Mouse (Mus musculus) left cerebral cortex, adult 8-10 months (tissue): ENCODE measurements at regions not wholly inside any gene's neighbourhood (a gene's known extent, or its start where the extent isn't known, plus 50 kb on each side); places are given as distances from the start of the nearest gene placed in this dataset.
A peak's percentile ranks its signal among the peaks of the same experiment; 100 is the strongest.

Source experiments
- DNase-seq, 2 experiments: peaks; one replicate each; pipeline ENCODE4 v3.0.0; 2022; ENCODE audit warnings: low spot score in 2 of 2

DNA sequence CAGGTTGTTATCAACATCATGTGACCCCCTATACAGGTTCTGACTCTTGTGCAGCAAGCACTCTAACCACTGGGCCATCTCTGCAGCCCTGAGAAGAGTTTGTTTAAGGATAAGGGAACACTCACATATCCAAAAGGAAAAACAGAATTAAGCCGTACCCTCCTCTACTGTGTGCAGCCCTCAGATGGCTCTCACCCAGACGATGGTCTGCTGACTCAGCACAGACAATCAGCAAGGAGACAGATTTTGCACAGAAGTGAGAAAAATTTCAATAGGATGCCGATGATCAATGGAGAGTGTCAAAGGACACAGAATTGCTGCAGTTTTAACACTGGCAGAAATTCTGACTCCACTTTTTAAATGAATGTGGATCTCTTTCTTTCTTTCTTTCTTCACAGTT is 159.4 kb upstream of the Auts2 start:
- no peak for DNase-seq

DNA sequence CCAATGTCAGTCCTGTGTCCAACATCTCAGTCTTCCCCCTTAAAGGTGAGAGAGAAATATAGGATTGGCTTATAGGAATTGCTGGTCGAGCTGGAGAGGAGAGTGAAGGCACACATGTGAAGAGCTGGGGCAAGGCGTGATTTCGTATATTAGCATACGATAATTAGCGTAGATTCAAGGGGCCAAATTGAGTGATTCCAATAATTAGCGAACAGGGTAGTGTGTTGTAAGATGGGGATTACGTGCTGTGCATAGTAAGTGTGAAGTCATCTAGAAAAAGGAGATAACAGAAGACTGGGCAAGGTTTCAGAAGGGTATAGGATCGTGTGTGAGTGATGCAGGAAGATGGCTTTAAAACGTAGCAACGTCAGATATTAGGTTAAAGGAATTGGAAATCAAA is 147.6 kb upstream of the Auts2 start:
- DNase-seq, result no peak

DNA sequence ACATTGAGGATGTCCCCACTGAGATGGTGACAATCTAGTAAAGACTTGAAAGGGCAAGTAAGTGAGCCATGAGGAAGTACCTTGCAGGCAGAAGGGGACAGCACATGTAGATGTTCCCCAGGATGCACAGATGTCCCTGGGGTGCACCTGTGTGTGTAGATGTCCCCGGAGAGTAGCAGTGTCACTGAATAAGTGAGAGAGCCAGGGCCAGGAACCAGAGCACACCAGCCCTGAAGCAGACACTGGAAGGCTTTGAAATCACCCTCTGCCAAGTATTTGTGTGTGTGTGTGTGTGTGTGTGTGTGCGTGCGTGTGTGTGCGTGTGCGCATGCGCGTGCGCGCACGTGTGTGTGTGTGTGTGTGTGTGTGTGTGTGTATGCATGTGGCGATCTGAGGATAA is 132.1 kb upstream of the Auts2 start:
- no peak for DNase-seq

DNA sequence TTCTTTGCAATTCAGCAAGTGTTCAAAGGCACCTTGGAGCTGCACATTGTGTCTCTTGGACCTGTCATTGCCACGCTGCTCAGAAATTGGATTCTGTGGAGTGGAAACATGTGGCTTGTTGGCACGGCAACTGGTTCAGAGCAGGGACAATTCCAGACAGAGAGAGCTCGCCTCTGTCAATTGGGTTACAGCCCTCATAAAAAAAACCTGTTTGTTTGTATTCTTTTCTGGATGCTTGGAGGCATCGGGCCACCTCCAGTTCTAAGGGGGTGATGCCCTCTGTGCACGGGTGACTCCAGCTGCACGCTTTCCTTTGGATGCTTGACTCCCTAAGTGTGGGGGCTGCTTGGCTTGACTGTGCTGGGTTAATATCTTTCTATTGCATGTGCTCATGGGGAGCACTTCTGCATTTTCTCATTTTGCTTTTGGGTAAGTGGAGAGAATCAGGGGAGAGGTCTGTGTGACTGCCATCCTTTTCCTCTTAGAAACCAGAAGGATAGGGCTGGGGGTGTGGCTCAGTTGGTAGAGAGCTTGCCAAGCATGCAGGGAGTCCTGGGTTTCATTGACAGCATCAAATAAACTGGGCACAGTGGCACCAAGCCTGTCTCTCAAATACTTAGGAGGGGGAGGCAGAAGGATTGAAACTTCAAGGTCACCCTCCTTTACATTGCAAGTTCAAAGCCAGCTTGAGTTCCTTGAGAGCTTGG is 130.6 kb upstream of the Auts2 start:
- DNase-seq, result peak in 1 of 2 experiments; percentile 10

DNA sequence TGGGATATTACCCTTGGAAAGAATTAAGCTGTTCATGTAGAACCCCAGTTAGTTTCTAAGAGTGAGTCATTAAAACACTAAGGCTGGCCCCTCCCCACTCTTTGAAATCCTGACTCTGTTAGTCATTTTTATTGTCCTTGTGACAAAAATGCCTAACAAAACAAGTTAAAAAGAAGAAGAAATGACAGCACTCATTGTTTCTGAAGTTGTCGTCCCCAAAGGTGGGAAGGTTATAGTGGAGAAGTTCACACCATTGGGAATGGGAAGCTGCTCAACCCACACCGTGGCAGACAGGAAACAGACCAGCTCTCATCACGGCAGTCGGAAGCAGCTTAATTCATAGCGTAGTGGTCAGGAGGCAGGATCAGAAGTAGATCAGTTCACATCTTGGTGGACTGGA is 128.4 kb upstream of the Auts2 start:
- DNase-seq, result no peak

DNA sequence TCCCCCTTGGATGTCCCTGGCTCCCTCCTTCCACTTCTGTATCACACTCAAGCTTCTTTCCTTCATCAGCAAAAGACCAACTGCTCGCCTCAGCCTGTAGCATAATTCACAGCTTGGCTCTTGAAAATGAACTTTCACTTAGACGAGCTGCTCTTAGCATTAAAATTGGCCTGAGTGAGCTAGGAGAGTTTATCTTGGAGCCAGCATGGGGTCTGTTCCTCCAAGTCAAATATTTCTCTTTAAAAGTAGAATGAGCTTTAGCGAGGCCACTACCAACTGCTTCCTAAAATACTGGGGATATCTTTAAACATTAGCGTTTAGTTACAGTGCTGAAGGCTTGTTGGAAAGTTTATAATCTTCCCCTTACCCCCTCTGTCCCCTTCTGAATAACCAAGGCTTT is 124.2 kb upstream of the Auts2 start:
- DNase-seq, result no peak

DNA sequence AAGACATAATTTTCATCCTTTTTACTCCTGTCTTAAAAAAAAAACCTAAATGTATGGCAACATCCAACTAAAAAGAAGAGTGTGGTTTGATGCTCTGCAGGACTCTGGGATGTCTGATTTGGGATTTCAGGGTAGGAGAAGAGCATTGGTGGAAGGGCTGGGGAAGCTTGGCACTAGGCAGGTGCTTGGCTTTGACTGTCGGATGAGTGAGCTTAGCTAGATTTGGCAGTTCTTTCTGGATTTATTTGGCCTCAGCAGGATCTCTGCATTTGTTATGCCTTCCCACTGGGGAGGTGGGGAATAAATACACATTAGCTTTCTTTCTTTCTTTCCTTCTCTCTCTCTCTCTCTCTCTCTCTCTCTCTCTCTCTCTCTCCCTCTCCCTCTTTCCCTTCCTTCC is 118.1 kb upstream of the Auts2 start:
- no peak for DNase-seq

DNA sequence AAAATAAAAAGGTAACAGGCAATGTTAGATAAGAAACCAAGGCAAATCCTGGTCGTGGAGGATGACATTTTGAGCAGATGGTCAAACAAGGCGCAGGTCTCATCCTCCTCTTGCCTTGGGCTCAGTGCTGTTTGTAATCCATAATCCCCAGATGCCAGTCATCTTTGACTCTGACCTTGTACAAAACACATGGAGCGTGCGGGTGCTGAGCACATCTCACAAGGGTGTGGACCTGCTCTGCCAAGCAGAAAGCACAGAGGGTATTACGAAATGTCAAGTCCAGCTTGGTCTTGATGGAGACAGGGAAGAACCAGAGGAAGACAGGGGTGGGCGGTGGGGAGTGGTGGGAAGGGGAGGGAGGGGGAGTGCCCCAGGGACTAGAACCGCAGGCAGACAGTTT is 116.9 kb upstream of the Auts2 start:
- DNase-seq, result no peak

DNA sequence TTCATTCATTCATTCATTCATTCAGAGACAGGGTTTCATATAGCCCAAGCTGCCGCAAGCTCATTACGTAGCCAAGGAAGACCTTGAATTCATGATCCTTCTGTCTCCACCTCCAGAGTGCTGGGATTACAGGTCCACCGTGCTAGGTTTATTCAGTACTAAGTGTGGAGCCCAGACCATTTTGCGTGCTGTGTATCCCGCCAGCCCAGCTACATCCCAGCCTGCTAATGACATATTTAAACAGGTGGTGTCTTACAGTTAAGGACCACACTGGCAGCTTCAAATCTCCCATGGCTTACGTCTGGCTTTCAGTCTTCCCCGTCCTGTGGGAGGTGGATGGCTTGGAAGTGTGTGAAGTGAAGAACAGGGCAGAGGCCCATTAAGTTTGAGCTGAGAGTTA is 111.2 kb upstream of the Auts2 start:
- DNase-seq, result no peak

DNA sequence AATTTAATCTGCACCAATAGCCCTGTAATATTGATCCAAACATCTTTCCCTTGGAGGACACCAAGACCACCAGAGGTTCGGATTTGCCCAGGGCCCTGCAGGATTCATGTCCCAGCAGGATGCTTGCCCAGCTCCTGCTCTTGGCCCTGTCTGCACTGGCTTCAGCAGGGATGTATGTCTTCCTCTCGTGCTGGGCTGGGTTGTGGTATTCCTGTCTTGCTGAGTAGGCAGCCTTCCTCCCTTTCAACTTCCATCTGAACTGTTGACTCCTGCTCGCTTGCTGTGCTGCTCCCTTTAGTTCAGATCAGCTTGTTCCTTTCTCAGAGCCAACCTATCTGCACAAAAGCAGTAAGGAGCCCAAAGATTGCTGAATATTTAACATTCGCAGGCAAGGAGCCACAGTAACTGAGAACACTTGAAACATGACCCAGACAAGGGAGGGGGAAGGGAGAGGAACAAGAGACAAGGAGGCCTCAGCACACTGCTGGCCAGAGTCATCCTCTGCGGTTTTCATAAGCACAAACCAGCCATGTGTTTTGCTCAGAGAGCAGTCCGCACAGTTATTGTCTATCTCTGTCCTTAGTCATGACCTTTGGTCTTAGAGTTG is 110.7 kb upstream of the Auts2 start:
- no peak for DNase-seq

DNA sequence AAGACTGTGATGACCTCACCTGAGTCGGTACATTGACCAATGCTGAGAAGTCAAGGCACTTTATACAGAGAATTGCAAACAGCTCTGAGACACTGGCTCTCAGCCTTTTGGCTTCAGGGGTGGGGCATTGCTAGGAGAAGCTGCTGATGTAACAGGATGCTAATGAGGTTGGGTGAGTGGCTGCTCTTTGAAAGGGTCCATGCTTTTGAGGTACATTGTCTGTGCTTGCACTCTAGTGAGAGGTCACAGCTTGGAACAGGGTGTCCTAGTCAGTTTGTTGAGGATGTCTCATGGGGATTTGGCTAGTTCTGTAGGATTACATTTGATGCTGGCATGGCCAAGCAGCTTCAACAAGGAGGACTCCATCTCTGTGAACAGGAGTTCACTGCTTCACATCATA is 109.1 kb upstream of the Auts2 start:
- DNase-seq, result no peak

DNA sequence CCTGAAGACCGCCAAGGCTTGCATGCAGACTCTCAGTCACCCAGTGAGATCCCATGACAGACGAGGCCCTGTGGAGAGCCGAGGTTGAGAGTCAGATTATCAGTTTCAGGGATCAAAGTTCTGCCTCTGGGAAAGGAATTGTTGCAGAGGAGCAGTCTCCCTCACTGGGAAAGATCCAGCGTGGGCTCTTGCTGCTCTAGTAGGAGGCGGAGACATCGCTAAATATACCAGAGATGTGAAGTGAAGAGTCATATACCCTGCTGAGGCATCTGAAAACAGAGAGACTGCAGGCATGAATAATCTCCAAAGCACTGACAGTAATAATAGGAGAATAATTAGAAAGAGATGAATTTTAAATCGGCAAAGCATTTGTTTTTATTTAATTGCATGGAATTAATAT is 106.6 kb upstream of the Auts2 start:
- DNase-seq, result peak in 1 of 2 experiments; percentile 11

DNA sequence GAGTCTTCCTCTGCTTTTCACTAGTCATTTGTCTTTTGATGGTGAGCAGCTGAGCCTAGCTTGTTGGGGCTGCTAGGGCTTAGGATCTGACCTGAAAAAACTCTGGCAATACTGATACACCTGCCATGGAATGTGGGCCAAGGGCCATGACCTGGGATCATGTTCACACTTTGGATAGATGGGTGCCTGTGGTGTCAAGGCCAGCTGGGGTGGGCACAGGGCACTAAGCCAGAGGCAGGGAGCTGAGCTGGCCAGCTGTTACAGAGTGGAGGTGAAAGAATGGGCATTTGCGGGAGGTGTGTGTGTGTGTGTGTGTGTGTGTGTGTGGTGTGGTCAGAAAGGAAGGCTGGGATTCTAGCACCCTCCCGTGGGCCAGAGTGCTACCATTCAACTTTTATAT is 105.6 kb upstream of the Auts2 start:
- no peak for DNase-seq

DNA sequence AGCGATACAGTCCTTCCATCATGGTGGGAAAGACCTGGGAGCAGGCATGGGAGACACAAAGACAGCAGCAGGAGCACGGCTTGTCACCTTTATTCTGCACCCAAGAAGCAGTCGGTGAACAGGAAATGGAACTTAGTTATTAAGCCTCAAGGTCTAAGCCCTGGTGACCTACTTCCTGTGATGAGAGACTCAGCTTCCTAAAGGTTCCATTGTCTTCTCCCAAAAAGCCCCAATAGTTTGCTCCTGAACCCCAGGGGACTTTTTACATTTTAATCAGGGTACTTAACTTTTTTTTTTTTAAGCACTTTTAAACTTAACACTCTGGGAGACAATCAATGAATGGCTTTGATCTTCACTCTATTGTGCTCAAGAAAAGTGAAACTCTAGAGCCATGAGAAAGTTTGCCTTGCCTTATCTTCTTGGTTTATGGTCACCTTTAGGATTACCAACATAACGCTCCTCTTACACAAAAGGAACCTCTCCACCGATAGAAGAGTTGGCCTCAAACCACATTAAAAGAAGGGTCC is 101.6 kb upstream of the Auts2 start:
- no peak for DNase-seq

DNA sequence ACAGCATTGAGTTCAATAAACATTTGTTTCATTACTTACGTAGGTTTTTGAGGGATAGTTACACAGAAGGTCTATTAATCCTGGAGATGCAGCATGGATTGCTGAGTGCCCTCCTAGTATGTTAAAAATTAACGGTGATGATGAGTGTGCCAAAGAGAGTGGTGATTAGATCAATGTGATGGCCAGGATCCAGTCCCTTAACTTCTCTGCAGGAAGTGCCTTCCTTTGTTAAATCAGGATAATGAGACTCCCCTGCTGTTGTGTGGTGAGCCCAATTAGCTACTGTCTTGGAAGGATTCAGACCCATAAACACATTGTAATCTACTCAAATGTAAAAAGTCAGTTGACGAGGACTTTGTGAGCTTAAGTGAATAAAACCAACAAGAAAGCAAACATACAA is 100.1 kb upstream of the Auts2 start:
- no peak for DNase-seq

DNA sequence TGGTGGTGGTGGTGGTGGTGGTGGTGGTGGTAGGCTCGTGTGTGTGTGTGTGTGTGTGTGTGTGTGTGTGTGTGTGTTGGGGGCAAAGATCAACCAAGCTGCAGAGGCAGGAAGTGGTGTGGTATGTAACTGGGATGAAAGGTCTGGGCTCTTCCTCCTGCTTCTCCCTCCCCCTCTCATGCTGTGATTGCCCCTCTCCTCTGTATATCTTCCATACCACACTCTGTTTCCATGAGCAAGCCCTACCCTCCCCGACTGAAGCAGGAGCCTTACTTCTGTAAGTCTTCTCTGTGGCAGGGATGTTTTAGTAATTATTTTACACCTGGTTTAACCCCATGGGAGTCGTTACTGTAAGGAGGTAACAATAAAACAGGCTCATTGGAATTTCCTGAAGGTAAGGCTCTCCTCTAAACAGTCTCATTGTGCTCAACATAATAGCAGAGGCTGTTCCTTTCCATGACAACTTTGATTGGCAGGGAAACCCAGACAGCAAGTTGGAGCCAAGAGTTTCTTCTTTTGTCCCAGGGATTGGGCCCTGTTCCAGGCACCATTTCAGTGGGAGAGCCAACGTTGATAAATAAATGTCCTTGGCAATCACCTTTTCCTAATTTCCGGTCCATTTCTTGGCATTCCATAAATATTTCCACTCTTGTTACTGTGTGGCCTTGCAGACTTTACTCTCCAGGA is 90.2 kb upstream of the Auts2 start:
- no peak for DNase-seq

DNA sequence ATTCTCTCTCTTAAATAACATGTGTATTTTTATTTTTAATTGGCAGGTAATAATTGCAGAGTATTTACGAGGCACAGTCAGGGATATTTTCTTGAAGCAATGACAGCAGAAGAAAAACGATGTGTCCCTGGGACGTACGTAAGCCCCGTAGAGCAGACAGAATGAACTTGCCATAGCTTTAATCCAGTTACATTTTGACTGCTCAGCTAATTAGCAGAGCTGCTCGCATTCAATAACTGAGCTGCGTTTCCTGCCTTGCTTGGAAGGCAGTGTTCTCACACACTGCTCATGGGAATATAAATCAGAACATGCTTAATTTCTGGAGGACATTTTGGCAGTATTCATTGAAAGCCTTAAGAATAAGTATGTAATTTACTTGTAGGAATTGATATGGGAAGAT is 78.6 kb upstream of the Auts2 start:
- DNase-seq, result no peak

DNA sequence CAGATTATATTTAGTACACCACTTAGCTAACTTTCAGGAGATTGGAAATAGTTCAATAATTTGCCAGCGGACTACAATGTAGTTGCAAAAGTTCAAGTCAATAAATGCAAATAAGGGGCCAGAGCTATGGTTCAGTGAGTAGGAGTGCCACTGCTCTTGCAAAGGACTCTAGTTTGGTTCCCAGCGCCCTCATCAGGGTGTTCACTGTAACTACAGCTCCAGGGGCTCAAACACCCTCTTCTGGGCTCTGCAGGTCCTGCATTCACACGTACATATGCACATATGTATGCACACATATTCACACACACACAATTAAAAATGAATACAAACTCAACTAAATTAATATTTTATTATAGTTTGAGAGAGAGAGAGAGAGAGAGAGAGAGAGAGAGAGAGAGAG is 74.1 kb upstream of the Auts2 start:
- no peak for DNase-seq

DNA sequence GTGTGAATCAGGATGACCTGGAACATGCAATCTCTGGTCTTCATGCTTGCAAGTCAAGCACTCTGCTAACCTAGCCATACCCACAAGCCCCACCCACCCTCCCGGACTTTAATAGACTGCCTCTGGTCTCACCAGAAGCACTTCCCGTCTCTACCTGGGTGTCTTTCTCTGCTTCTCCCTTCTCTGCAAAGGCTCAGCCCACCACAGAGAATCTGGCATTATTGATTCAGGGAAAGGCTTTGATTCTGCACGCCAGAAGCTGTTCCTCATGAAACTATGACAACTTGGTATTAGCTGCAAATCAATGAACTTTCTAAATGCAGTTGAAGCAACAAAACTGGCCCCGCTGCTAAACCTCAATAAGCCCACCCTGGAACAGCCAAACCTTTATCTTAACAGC is 66.1 kb upstream of the Auts2 start:
- no peak for DNase-seq

DNA sequence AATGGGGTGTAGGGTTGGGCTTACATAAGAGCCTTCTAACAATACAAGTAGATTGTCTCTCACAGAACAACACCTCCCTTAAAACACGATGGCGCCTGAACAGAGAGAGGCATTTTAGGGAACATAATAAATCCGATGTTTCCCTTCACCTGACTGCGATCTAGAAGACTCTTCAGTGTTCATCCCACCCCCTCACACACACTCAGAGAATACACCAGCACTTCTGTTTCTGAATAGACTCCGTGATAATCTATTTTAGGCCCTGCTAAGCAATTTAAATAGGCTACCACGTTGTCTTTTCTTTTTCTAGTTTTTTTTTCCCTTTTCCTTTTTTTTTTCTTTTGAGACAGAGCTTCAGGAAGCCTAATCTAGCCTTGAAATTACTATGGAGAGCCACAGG is 63.1 kb upstream of the Auts2 start:
- peak in 1 of 2 experiments; percentile 13 for DNase-seq

DNA sequence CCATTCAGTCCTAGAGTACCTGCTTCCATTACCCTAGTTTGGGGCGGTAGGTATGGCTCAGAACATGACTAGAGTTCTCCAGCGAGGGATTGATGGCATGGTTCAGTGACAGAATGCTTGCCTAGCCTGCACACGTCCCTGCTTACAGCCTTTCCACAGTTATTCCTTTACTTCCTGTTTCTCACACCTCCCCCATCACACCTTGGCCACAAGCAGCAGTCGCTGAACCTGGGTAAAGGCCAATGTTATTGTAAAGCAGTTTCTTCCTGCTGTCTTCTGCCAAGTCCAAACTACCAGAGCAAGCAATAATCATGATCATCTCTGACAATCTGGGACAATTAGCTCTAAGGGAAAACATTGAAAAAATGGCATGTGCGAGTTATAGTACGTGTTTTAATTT is 51.7 kb upstream of the Auts2 start:
- no peak for DNase-seq
